Mouse (Mus musculus): Measurements from ENCODE around the gene Enpp7. TPM values are rescaled to one million over a fixed set of nuclear protein-coding genes. Genes with fewer than 3 reads are reported as not detected.

Enpp7 gene
- not detected in 2 replicates for polyA plus RNA-seq (2015; fragmentation: Nextera tagmentation; extraction: Ambion mirVana)

DNA sequence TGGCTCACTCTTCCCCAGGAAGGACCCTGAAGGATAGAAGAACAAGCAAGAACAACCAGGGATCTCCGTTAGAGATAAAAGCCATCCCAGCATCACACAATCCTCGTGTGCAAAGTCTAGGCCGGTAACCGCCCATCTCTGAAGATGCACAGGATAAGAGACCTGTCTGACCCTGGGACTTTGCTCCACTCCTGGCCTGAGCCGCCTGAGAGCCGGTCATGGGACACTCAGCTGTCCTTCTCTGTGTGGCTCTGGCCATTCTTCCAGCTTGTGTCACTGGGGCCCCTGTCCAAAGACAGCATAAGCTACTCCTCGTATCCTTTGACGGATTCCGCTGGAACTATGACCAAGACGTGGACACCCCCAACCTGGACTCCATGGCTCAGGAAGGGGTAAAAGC, at the start of gene Enpp7:
Enpp7 (plus strand) TSS at position 190 of the 400 bp plus-strand sequence.
- Histone ChIP-seq H3K4me1 (replicated peaks; ENCODE audit: control insufficient read depth, insufficient read depth, low read length) (no peaks in the 10 kb centered on the region), H3K9me3 (ENCODE audit: control insufficient read depth, low read length) (no peaks in the 10 kb centered on the region), H3K36me3 (ENCODE audit: control insufficient read depth, insufficient read depth) (no peaks in the 10 kb centered on the region), H3K27me3 (replicated peaks; ENCODE audit: control insufficient read depth, insufficient read depth, low read length) (no peaks in the 10 kb centered on the region), H3K4me2 (ENCODE audit: low read length) (no peak within 1 kb of the TSS), H3K4me3 (replicated peaks; ENCODE audit: low read length) (no peak within 1 kb of the TSS), H3K9ac (replicated peaks; ENCODE audit: low read depth, low read length) (no peak within 1 kb of the TSS), H3K27ac (ENCODE audit: low read length) (no peak within 1 kb of the TSS)
- no peak for ATAC-seq
- WGBS = 92% methylated on average over 10 of the region's 10 CpGs

DNA sequence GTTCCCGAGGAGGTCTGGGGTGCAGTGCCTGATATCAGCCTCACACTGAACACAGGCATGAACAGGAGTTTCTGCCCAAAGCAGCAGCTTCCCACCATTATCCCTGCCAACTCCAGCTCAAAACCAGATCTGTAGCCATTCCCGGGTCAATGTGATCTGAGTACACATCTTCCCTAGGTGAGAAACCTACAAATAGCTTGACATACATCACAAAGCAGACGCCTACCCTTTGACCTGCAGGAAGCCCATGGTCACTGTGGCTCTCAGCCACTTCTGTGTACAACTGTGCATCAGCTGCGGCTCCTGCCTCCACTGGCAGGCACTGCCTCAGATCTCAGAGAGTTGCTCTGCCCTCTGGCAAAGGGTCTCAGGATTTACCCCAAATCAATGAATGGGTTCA, 48.3 kb upstream of the Enpp7 start:
- Histone ChIP-seq H3K4me3 (replicated peaks; ENCODE audit: low read length) (no peak overlapping the region), H3K36me3 (ENCODE audit: control insufficient read depth, insufficient read depth) (no peaks in the 10 kb centered on the region), H3K9me3 (ENCODE audit: control insufficient read depth, low read length) (no peaks in the 10 kb centered on the region), H3K27me3 (replicated peaks; ENCODE audit: control insufficient read depth, insufficient read depth, low read length) (0 out of 2 replicates have a peak, but pooled peaks cover 2% of the 10 kb centered on the region), H3K9ac (replicated peaks; ENCODE audit: low read depth, low read length) (no peak overlapping the region), H3K4me1 (replicated peaks; ENCODE audit: control insufficient read depth, insufficient read depth, low read length) (peaks cover 16% of the 10 kb centered on the region), H3K4me2 (ENCODE audit: low read length) (no peak overlapping the region), H3K27ac (ENCODE audit: low read length) (no peak overlapping the region)
- WGBS = 83% methylated on average over 4 of the region's 4 CpGs
- ATAC-seq = no peak

DNA sequence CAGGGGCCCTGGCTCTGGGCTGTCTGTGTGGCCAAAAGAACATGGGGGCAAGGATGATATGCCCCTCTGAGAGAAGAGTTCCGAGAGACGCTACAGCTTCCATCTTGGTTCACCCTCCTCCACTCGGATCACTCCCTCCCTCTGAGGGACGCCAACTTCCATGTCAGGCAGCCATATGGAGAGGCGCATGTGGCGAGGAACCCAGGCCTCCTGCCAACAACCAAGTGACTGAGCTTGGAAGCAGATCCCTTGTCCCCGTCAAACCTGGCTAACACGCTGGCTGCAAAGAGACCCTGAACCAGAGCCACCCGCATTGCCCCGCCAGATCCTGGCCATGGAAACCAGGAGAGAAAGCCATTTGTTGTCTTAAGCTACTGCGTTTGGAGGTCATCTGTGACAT, 47.4 kb upstream of the Enpp7 start:
- Histone ChIP-seq H3K36me3 (ENCODE audit: control insufficient read depth, insufficient read depth) (no peaks in the 10 kb centered on the region), H3K4me3 (replicated peaks; ENCODE audit: low read length) (no peak overlapping the region), H3K9ac (replicated peaks; ENCODE audit: low read depth, low read length) (no peak overlapping the region), H3K4me2 (ENCODE audit: low read length) (peak overlapping the region; percentile 32), H3K9me3 (ENCODE audit: control insufficient read depth, low read length) (no peaks in the 10 kb centered on the region), H3K4me1 (replicated peaks; ENCODE audit: control insufficient read depth, insufficient read depth, low read length) (peaks cover 16% of the 10 kb centered on the region), H3K27me3 (replicated peaks; ENCODE audit: control insufficient read depth, insufficient read depth, low read length) (0 out of 2 replicates have a peak, but pooled peaks cover 2% of the 10 kb centered on the region), H3K27ac (ENCODE audit: low read length) (peak overlapping the region; percentile 82)
- WGBS = 33% methylated on average over 11 of the region's 11 CpGs
- ATAC-seq = peak; percentile 85

DNA sequence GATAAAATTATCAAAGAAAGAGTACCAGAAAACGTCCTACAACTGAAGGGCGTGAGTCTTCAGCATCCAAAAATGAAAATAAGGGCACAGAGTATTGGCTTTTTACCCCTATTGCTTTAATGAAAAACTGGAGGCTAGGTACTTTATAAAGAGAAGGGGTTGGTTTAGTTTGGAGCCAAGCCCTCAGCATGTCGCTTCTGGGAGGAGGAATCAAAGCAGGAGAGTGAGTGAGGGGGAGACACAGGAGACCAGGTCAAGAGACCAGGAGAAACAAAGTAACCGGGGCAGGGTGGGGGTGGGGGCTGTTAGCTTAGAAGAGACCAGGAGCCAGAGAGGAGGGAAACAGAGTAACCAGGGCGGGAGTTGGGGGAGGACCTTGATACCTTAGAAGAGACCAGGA, 46.7 kb upstream of the Enpp7 start:
- Histone ChIP-seq H3K9me3 (ENCODE audit: control insufficient read depth, low read length) (no peaks in the 10 kb centered on the region), H3K4me2 (ENCODE audit: low read length) (no peak overlapping the region), H3K4me3 (replicated peaks; ENCODE audit: low read length) (no peak overlapping the region), H3K27ac (ENCODE audit: low read length) (peak overlapping the region; percentile 82), H3K36me3 (ENCODE audit: control insufficient read depth, insufficient read depth) (no peaks in the 10 kb centered on the region), H3K27me3 (replicated peaks; ENCODE audit: control insufficient read depth, insufficient read depth, low read length) (0 out of 2 replicates have a peak, but pooled peaks cover 2% of the 10 kb centered on the region), H3K9ac (replicated peaks; ENCODE audit: low read depth, low read length) (no peak overlapping the region), H3K4me1 (replicated peaks; ENCODE audit: control insufficient read depth, insufficient read depth, low read length) (peaks cover 16% of the 10 kb centered on the region)
- 33% methylated on average over 5 of the region's 5 CpGs for WGBS
- ATAC-seq = no peak

DNA sequence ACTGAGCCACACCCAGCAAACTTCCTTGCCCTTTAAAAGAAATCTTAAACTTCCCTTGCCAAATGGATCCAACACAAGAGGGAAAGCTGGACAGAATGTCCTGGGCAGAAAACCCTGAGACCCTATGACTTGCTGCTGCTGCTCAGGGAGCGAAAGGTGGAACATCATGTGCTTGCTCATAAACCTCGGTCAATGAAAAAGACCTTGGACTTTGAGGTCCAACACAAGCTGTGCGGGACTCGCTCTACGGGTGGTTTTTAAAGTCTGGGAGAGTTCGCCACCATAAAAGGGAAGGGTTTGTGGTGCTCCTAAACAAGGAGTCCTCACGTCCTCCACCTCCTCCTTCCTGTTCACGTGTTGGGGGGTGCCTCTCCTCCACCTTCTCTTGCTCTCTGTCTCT, 42.1 kb upstream of the Enpp7 start:
- Histone ChIP-seq H3K9ac (replicated peaks; ENCODE audit: low read depth, low read length) (no peak overlapping the region), H3K27me3 (replicated peaks; ENCODE audit: control insufficient read depth, insufficient read depth, low read length) (0 out of 2 replicates have a peak, but pooled peaks cover 2% of the 10 kb centered on the region), H3K9me3 (ENCODE audit: control insufficient read depth, low read length) (no peaks in the 10 kb centered on the region), H3K4me2 (ENCODE audit: low read length) (no peak overlapping the region), H3K27ac (ENCODE audit: low read length) (no peak overlapping the region), H3K4me1 (replicated peaks; ENCODE audit: control insufficient read depth, insufficient read depth, low read length) (peaks cover 7% of the 10 kb centered on the region), H3K4me3 (replicated peaks; ENCODE audit: low read length) (no peak overlapping the region), H3K36me3 (ENCODE audit: control insufficient read depth, insufficient read depth) (no peaks in the 10 kb centered on the region)
- ATAC-seq = no peak
- WGBS = 92% methylated on average over 8 of the region's 8 CpGs

DNA sequence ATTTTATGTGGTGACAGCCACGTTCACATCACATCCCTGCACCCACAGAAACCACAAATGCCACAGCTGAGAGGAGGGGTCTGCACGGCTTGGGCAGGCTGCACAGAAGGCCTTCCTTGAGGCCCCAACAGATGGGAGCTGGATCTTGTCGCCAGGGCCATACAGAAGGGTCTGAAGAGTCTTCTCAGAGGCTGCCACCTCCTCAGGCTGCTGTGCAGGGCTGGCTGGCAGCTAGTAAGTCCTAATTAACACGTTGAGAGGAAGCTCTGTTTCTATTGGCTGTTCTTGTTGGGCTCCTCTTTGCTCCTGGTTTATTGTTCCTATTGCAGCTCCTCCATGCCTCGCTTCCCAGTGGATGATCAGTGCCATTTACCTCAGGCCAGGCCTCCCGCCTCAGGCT, 33.0 kb upstream of the Enpp7 start:
- no peaks in the 10 kb centered on the region for H3K9me3 ChIP-seq (ENCODE audit: control insufficient read depth, low read length)
- no peak overlapping the region for H3K9ac ChIP-seq (replicated peaks; ENCODE audit: low read depth, low read length)
- H3K4me3 ChIP-seq (replicated peaks; ENCODE audit: low read length) = no peak overlapping the region
- H3K27me3 ChIP-seq (replicated peaks; ENCODE audit: control insufficient read depth, insufficient read depth, low read length) = no peaks in the 10 kb centered on the region
- H3K27ac ChIP-seq (ENCODE audit: low read length) = peak overlapping the region; percentile 72
- H3K36me3 ChIP-seq (ENCODE audit: control insufficient read depth, insufficient read depth) = no peaks in the 10 kb centered on the region
- no peak overlapping the region for H3K4me2 ChIP-seq (ENCODE audit: low read length)
- H3K4me1 ChIP-seq (replicated peaks; ENCODE audit: control insufficient read depth, insufficient read depth, low read length) = peaks cover 42% of the 10 kb centered on the region
- ATAC-seq = peak; percentile 71
- WGBS = 14% methylated on average over 6 of the region's 6 CpGs

DNA sequence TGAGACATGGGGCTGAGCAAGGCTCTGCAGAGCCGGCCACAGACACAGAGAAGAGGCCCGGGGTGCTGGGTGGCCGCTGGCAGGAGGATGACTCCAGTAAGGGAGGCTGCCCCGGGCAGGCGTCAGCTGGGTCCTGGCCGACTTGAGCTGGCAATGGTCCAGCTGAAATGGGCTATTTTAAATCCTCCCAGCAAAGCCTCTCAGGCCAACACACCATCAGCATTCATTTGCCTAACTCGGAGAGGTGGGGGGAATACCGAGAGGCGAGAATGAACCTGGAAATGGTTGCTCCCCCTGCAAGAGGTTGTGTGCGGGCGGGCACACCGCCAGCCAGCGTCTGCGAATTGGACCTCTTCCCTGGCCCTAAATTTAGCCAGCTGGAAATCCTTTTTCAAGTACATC, 30.9 kb upstream of the Enpp7 start:
- peak overlapping the region; percentile 3; the same call in 1 of the 2 replicates for H3K4me2 ChIP-seq (ENCODE audit: low read length)
- peak; percentile 54 for ATAC-seq
- H3K27ac ChIP-seq (ENCODE audit: low read length) = peak overlapping the region; percentile 72
- no peaks in the 10 kb centered on the region for H3K27me3 ChIP-seq (replicated peaks; ENCODE audit: control insufficient read depth, insufficient read depth, low read length)
- H3K9ac ChIP-seq (replicated peaks; ENCODE audit: low read depth, low read length) = peak overlapping the region; percentile 33; the same call in 1 of the 2 replicates
- no peaks in the 10 kb centered on the region for H3K9me3 ChIP-seq (ENCODE audit: control insufficient read depth, low read length)
- WGBS = 19% methylated on average over 14 of the region's 14 CpGs
- peaks cover 52% of the 10 kb centered on the region for H3K4me1 ChIP-seq (replicated peaks; ENCODE audit: control insufficient read depth, insufficient read depth, low read length)
- no peaks in the 10 kb centered on the region for H3K36me3 ChIP-seq (ENCODE audit: control insufficient read depth, insufficient read depth)
- no peak overlapping the region for H3K4me3 ChIP-seq (replicated peaks; ENCODE audit: low read length)

DNA sequence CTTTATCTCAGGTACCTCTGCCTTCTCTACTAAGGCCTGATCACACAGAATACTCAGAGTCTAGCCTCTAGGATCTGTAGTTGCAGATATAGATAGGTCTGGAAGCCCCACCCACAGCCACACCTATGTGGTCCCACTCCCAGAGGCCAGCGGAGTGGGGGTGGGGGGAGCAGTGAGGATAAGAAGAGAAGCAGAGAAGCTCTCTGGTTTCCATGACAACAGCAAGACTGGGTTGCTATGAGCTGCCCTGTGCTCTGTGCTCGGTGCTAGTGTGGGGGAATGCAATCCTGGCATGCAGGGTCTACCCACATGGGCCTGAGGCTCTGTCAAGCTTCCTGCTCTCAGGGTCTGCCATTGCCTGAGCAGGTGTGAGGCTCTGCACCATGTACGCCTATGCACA, 27.3 kb upstream of the Enpp7 start:
- Histone ChIP-seq H3K9me3 (ENCODE audit: control insufficient read depth, low read length) (no peaks in the 10 kb centered on the region), H3K27me3 (replicated peaks; ENCODE audit: control insufficient read depth, insufficient read depth, low read length) (no peaks in the 10 kb centered on the region), H3K4me3 (replicated peaks; ENCODE audit: low read length) (no peak overlapping the region), H3K9ac (replicated peaks; ENCODE audit: low read depth, low read length) (no peak overlapping the region), H3K27ac (ENCODE audit: low read length) (no peak overlapping the region), H3K36me3 (ENCODE audit: control insufficient read depth, insufficient read depth) (no peaks in the 10 kb centered on the region), H3K4me2 (ENCODE audit: low read length) (no peak overlapping the region), H3K4me1 (replicated peaks; ENCODE audit: control insufficient read depth, insufficient read depth, low read length) (peaks cover 42% of the 10 kb centered on the region)
- ATAC-seq = peak; percentile 30; the same call in 1 of the 2 replicates
- 35% methylated on average over 3 of the region's 3 CpGs for WGBS

DNA sequence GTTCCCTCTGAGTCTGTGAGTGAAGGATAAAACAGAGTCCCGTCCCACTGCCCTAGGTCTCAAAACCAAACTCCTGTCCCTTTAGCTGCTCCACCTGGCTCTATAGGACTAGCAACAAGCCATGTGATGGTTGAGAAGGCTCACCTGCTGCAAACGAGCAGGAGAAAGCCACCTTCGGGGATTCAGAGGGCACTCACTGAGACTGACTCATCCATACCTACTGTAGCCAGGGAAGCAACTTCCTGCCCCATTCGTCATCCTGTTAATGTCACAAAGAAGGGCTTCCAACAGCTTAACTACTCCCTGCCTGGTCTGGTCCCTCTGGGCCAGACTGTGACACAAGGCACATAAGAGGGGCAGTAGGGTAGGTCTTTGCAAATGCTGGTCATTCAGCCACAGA, 25.5 kb upstream of the Enpp7 start:
- Histone ChIP-seq H3K27ac (ENCODE audit: low read length) (no peak overlapping the region), H3K4me2 (ENCODE audit: low read length) (no peak overlapping the region), H3K4me3 (replicated peaks; ENCODE audit: low read length) (no peak overlapping the region), H3K9ac (replicated peaks; ENCODE audit: low read depth, low read length) (no peak overlapping the region), H3K4me1 (replicated peaks; ENCODE audit: control insufficient read depth, insufficient read depth, low read length) (peaks cover 26% of the 10 kb centered on the region), H3K9me3 (ENCODE audit: control insufficient read depth, low read length) (no peaks in the 10 kb centered on the region), H3K27me3 (replicated peaks; ENCODE audit: control insufficient read depth, insufficient read depth, low read length) (no peaks in the 10 kb centered on the region), H3K36me3 (ENCODE audit: control insufficient read depth, insufficient read depth) (no peaks in the 10 kb centered on the region)
- 71% methylated on average over 4 of the region's 4 CpGs for WGBS
- ATAC-seq = no peak

DNA sequence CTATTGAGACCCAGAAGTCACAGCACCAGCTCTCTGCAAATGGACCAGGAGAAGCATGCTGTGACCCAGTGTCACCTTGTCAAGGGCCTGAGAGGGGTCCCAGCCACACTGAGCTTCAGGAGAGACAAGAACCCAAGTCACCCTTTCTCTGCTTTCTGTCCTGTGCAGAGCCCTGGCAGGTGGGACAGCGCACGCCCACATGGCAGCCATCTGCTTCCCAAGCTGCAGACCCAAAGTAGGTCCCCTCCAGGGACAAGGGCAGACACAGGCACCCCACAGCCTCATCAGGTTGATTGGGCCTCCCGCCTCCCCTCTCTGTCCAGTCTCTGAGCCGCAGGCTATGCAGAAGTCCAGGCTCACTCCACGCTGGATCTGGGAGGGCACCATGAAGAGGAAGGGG, 24.1 kb upstream of the Enpp7 start:
- no peaks in the 10 kb centered on the region for H3K27me3 ChIP-seq (replicated peaks; ENCODE audit: control insufficient read depth, insufficient read depth, low read length)
- 67% methylated on average over 5 of the region's 5 CpGs for WGBS
- no peak overlapping the region for H3K9ac ChIP-seq (replicated peaks; ENCODE audit: low read depth, low read length)
- no peaks in the 10 kb centered on the region for H3K9me3 ChIP-seq (ENCODE audit: control insufficient read depth, low read length)
- no peak overlapping the region for H3K4me2 ChIP-seq (ENCODE audit: low read length)
- no peaks in the 10 kb centered on the region for H3K36me3 ChIP-seq (ENCODE audit: control insufficient read depth, insufficient read depth)
- peaks cover 18% of the 10 kb centered on the region for H3K4me1 ChIP-seq (replicated peaks; ENCODE audit: control insufficient read depth, insufficient read depth, low read length)
- ATAC-seq = no peak
- H3K27ac ChIP-seq (ENCODE audit: low read length) = peak overlapping the region; percentile 30; the same call in 1 of the 2 replicates
- no peak overlapping the region for H3K4me3 ChIP-seq (replicated peaks; ENCODE audit: low read length)

All from forebrain, embryonic 16.5 days (tissue).